ENCODE assay signal across 9 mouse cellular contexts in genomic region chr6:87102421-87102911, GRCm38 (mm10). TPM values are rescaled to one million over a fixed set of nuclear protein-coding genes. Genes with fewer than 3 reads are reported as not detected.
A peak's percentile ranks its signal among the peaks of the same experiment; 100 is the strongest.
DNase-seq lines count a peak whose midpoint lies in the region; ATAC-seq and TF ChIP-seq lines count a peak whose summit lies in the region.
"Had no signal": no experiment of that assay in that cellular context is flagged by ENCODE, and none has a peak within 500 bp of the region (broad histone marks: within the 10 kb centered on the region; RNA-seq: fewer than 3 reads in every experiment).

No protein-coding gene starts in this region.

- ATAC-seq in embryonic facial prominence, embryonic 14.5 days (ENCODE audit: low read depth), result peak; percentile 1; the same call in 1 of the 2 replicates
- ATAC-seq: Patski had no signal

- no peaks in the 10 kb centered on the region for H3K36me3 ChIP-seq in kidney, adult 2 months (ENCODE audit: control insufficient read depth, insufficient read depth, low read length)
- H3K36me3 ChIP-seq in embryonic facial prominence, embryonic 14.5 days (ENCODE audit: control insufficient read depth, insufficient read depth, low read length), result no peaks in the 10 kb centered on the region

- no peak for TF ChIP-seq POLR2A in kidney, adult 2 months (IDR thresholded peaks at IDR 0.05; ENCODE audit: low read depth, low read length)

- TF ChIP-seq CTCF in kidney, adult 2 months (conservative IDR thresholded peaks at IDR 0.05; ENCODE audit: insufficient read depth, insufficient read length, low read depth, low read length), result no peak

- no peaks in the 10 kb centered on the region for H3K27me3 ChIP-seq in kidney, adult 2 months (replicated peaks; ENCODE audit: control insufficient read depth, insufficient read depth, low read length)
- no peaks in the 10 kb centered on the region for H3K27me3 ChIP-seq in embryonic facial prominence, embryonic 14.5 days (replicated peaks; ENCODE audit: control insufficient read depth, insufficient read depth, low read length)
- H3K27me3 ChIP-seq: Patski had no signal

- H3K9ac ChIP-seq in embryonic facial prominence, embryonic 14.5 days (ENCODE audit: low read depth, low read length), result peak overlapping the region; percentile 25; the same call in 1 of the 2 replicates

- WGBS in kidney, adult 2 months, result 24% methylated on average over 7 of the region's 7 CpGs
- 28% methylated on average over 6 of the region's 7 CpGs for WGBS in embryonic facial prominence, embryonic 14.5 days

- intact Hi-C loops in heart, postnatal 36 days (cut with DNase I), result loop anchor here (5.0 to 10.0 kb wide), 2 partner anchors 112 to 135 kb away; no protein-coding TSS in a partner anchor

- no peak overlapping the region for H3K27ac ChIP-seq in kidney, adult 2 months (ENCODE audit: insufficient read depth, low read depth, low read length)
- peak overlapping the region; percentile 56; the same call in 1 of the 2 replicates for H3K27ac ChIP-seq in embryonic facial prominence, embryonic 14.5 days (replicated peaks; ENCODE audit: low read depth, low read length)

- no peak overlapping the region for H3K4me3 ChIP-seq in kidney, adult 2 months (ENCODE audit: insufficient read depth, low read depth, low read length)
- H3K4me3 ChIP-seq in embryonic facial prominence, embryonic 14.5 days (ENCODE audit: low read depth, low read length), result no peak overlapping the region

- H3K9me3 ChIP-seq in embryonic facial prominence, embryonic 14.5 days (ENCODE audit: control insufficient read depth, low read length), result no peaks in the 10 kb centered on the region

- H3K4me2 ChIP-seq in embryonic facial prominence, embryonic 14.5 days (ENCODE audit: low read depth, low read length), result no peak overlapping the region

- H3K4me1 ChIP-seq in kidney, adult 2 months (ENCODE audit: control insufficient read depth, insufficient read depth, low read length), result no peaks in the 10 kb centered on the region
- H3K4me1 ChIP-seq in embryonic facial prominence, embryonic 14.5 days (ENCODE audit: control insufficient read depth, insufficient read depth, low read length), result peaks cover 30% of the 10 kb centered on the region

- peak; percentile 34 for DNase-seq in kidney, adult 2 months
- no peak for DNase-seq in kidney, adult 18-20 months
- DNase-seq in embryonic facial prominence, embryonic 14.5 days (ENCODE audit: low spot score), result peak; percentile 72
- DNase-seq in heart, postnatal 36 days, result peak; percentile 26 to 35
- peak; percentile 32 to 68 for DNase-seq in lung, postnatal 4 days
- DNase-seq in spleen, adult 12 weeks (ENCODE audit: low spot score), result no peak
- no peak for DNase-seq in cerebellum, adult 9-10 months
- no peak for DNase-seq in thymus, adult 18-20 months

RNA-seq across cellular contexts. Expression of gene D6Ertd527e, which starts 2.1 kb away (rescaled TPM):
- 0.09 TPM in 1 of 2 replicates, not detected in the other for polyA plus RNA-seq in kidney, adult 2 months (2012; rRNA removed)
- 0.25 and 0.59 TPM in 2 replicates for polyA plus RNA-seq in embryonic facial prominence, embryonic 14.5 days (2014; fragmentation: Nextera tagmentation; extraction: Ambion mirVana)
- total RNA-seq in heart, postnatal 36 days (2021), result not detected
- polyA plus RNA-seq: Patski had no signal

RNA-seq across cellular contexts. Expression of gene Gfpt1, which starts 59.8 kb away (rescaled TPM):
- 10.3 and 11.9 TPM in 2 replicates for polyA plus RNA-seq in kidney, adult 2 months (2012; rRNA removed)
- polyA plus RNA-seq in embryonic facial prominence, embryonic 14.5 days (2014; fragmentation: Nextera tagmentation; extraction: Ambion mirVana), result 22.7 and 23.3 TPM in 2 replicates
- total RNA-seq in heart, postnatal 36 days (2021), result 10 to 100 TPM; 13.0 to 15.6 TPM

Comparison
In these comparisons a context has a peak if more than half of its experiments do, and no peak if none do; other contexts are left out.
1. DNase-seq: peak in kidney, adult 2 months (single experiment), embryonic facial prominence, embryonic 14.5 days (single experiment), heart, postnatal 36 days (2 of 2) and lung, postnatal 4 days (2 of 2); none in kidney, adult 18-20 months (single experiment), spleen, adult 12 weeks (single experiment), cerebellum, adult 9-10 months (single experiment) and thymus, adult 18-20 months (0 of 2).